Mouse (Mus musculus): ENCODE results near the gene Fam227b. TPM values are rescaled to one million over a fixed set of nuclear protein-coding genes. Genes with fewer than 3 reads are reported as not detected.

Gene Fam227b
- polyA plus RNA-seq, 1 experiment, result 0.80 TPM

GRCm38 (mm10) chr2:126076506-126076905 is 75.3 kb downstream of the Fam227b start:
- H3K4me3 ChIP-seq (replicated peaks; ENCODE audit: insufficient read depth, low read depth, low read length), result no peak overlapping the region
- DNase-seq, result no peak
- H3K27me3 ChIP-seq (ENCODE audit: control insufficient read depth, insufficient read depth, low read length), result no peaks in the 10 kb centered on the region
- no peak for TF ChIP-seq CTCF (IDR thresholded peaks at IDR 0.05; ENCODE audit: borderline replicate concordance, insufficient read depth, low read depth, low read length)
- no peak for TF ChIP-seq POLR2A (IDR thresholded peaks at IDR 0.05; ENCODE audit: borderline replicate concordance, insufficient read depth, low read length)
- H3K27ac ChIP-seq (ENCODE audit: insufficient read depth, low read length), result no peak overlapping the region
- H3K4me1 ChIP-seq (ENCODE audit: control insufficient read depth, insufficient read depth, low read length), result no peaks in the 10 kb centered on the region
- 95% methylated on average over 6 of the region's 6 CpGs for WGBS

DNA sequence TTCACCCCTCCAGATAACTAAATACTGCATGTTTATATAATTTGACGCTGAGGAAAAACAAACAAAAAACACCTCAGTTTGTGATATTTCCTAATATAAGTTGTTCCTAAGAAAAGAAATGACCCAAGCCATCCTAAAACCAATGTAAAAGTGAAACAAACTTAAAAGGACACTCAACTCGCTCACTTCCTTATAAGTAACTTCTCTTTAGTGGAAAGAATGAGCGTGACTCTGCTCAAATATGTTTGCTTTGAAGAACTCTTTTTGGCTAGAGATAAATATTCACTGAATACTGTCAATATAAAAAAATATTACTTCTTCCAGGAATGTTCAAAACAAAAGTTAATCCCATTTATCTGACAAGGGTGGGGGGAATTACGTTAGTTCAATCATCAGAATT is 78.1 kb downstream of the Fam227b start:
- 93% methylated on average over 4 of the region's 4 CpGs for WGBS
- Histone ChIP-seq H3K27ac (ENCODE audit: insufficient read depth, low read length) (no peak overlapping the region), H3K27me3 (ENCODE audit: control insufficient read depth, insufficient read depth, low read length) (no peaks in the 10 kb centered on the region), H3K4me1 (ENCODE audit: control insufficient read depth, insufficient read depth, low read length) (no peaks in the 10 kb centered on the region), H3K4me3 (replicated peaks; ENCODE audit: insufficient read depth, low read depth, low read length) (no peak overlapping the region)
- DNase-seq, result no peak
- TF ChIP-seq POLR2A (IDR thresholded peaks at IDR 0.05; ENCODE audit: borderline replicate concordance, insufficient read depth, low read length), result no peak
- no peak for TF ChIP-seq CTCF (IDR thresholded peaks at IDR 0.05; ENCODE audit: borderline replicate concordance, insufficient read depth, low read depth, low read length)

GRCm38 (mm10) chr2:126069740-126070139 is 82.1 kb downstream of the Fam227b start:
- WGBS, result 44% methylated on average over 1 of the region's 1 CpGs
- no peak for DNase-seq
- no peak for TF ChIP-seq CTCF (IDR thresholded peaks at IDR 0.05; ENCODE audit: borderline replicate concordance, insufficient read depth, low read depth, low read length)
- TF ChIP-seq POLR2A (IDR thresholded peaks at IDR 0.05; ENCODE audit: borderline replicate concordance, insufficient read depth, low read length), result no peak
- no peaks in the 10 kb centered on the region for H3K27me3 ChIP-seq (ENCODE audit: control insufficient read depth, insufficient read depth, low read length)
- no peaks in the 10 kb centered on the region for H3K4me1 ChIP-seq (ENCODE audit: control insufficient read depth, insufficient read depth, low read length)
- H3K4me3 ChIP-seq (replicated peaks; ENCODE audit: insufficient read depth, low read depth, low read length), result no peak overlapping the region
- no peak overlapping the region for H3K27ac ChIP-seq (ENCODE audit: insufficient read depth, low read length)

DNA sequence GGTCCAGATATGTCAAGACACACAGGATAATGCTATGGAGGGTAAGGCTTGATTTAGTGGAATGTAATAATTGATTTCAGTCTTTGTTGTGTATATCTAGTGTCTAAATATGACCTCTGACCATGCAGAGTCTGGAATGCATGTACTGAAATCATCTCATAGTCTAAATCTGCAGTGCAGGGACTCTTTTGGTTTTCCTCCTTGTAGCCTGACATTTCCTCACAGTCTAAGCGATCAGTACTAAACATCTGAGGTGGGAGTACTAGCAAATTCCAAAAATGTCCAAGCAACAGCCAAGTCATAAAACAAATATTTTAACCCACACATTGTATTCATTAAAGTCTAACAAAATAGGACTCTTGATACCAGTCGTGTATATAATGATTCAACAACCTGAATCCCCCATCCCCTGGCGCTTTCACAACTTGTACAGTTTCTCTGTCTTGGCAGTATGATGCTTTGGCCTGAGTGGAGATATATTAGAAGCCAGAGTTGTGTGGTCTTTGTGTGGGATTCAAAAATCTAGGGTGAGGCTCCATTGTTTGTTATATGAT is 86.4 kb downstream of the Fam227b start:
- H3K4me1 ChIP-seq (ENCODE audit: control insufficient read depth, insufficient read depth, low read length), result no peaks in the 10 kb centered on the region
- H3K27me3 ChIP-seq (ENCODE audit: control insufficient read depth, insufficient read depth, low read length), result no peaks in the 10 kb centered on the region
- no peak overlapping the region for H3K27ac ChIP-seq (ENCODE audit: insufficient read depth, low read length)
- TF ChIP-seq CTCF (IDR thresholded peaks at IDR 0.05; ENCODE audit: borderline replicate concordance, insufficient read depth, low read depth, low read length) (no peak), POLR2A (IDR thresholded peaks at IDR 0.05; ENCODE audit: borderline replicate concordance, insufficient read depth, low read length) (no peak)
- H3K4me3 ChIP-seq (replicated peaks; ENCODE audit: insufficient read depth, low read depth, low read length), result no peak overlapping the region
- DNase-seq, result no peak
- 94% methylated on average over 3 of the region's 3 CpGs for WGBS

GRCm38 (mm10) chr2:126064814-126065213 is 87.0 kb downstream of the Fam227b start:
- Histone ChIP-seq H3K27ac (ENCODE audit: insufficient read depth, low read length) (no peak overlapping the region), H3K4me3 (replicated peaks; ENCODE audit: insufficient read depth, low read depth, low read length) (no peak overlapping the region), H3K4me1 (ENCODE audit: control insufficient read depth, insufficient read depth, low read length) (no peaks in the 10 kb centered on the region), H3K27me3 (ENCODE audit: control insufficient read depth, insufficient read depth, low read length) (no peaks in the 10 kb centered on the region)
- WGBS, result 49% methylated on average over 2 of the region's 2 CpGs
- no peak for DNase-seq
- no peak for TF ChIP-seq CTCF (IDR thresholded peaks at IDR 0.05; ENCODE audit: borderline replicate concordance, insufficient read depth, low read depth, low read length)
- TF ChIP-seq POLR2A (IDR thresholded peaks at IDR 0.05; ENCODE audit: borderline replicate concordance, insufficient read depth, low read length), result no peak

DNA sequence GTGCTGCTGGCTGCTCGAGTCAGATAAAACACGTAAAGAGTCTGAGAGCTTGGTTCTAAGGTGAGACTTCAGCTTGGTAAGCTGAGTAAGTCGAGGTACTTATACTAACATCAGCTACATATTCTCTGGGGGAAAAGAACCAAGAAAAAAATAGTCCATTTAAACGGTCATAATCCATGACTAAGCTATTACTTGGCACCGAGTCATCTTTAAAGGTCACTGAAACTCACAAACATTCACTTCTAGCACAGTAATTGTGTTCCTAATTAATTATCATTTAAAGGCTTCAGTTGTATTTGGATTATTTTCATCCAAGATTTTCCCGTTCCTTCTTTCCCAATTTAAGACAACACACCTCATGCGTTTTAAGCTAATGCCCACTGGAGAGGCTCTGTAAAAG is 88.9 kb downstream of the Fam227b start:
- no peaks in the 10 kb centered on the region for H3K4me1 ChIP-seq (ENCODE audit: control insufficient read depth, insufficient read depth, low read length)
- no peak for TF ChIP-seq CTCF (IDR thresholded peaks at IDR 0.05; ENCODE audit: borderline replicate concordance, insufficient read depth, low read depth, low read length)
- TF ChIP-seq POLR2A (IDR thresholded peaks at IDR 0.05; ENCODE audit: borderline replicate concordance, insufficient read depth, low read length), result no peak

GRCm38 (mm10) chr2:126061037-126061773 is 90.6 kb downstream of the Fam227b start:
- Histone ChIP-seq H3K27me3 (ENCODE audit: control insufficient read depth, insufficient read depth, low read length) (no peaks in the 10 kb centered on the region), H3K4me1 (ENCODE audit: control insufficient read depth, insufficient read depth, low read length) (no peaks in the 10 kb centered on the region), H3K27ac (ENCODE audit: insufficient read depth, low read length) (no peak overlapping the region), H3K4me3 (replicated peaks; ENCODE audit: insufficient read depth, low read depth, low read length) (no peak overlapping the region)
- WGBS, result 72% methylated on average over 17 of the region's 17 CpGs
- TF ChIP-seq CTCF (IDR thresholded peaks at IDR 0.05; ENCODE audit: borderline replicate concordance, insufficient read depth, low read depth, low read length), result no peak
- TF ChIP-seq POLR2A (IDR thresholded peaks at IDR 0.05; ENCODE audit: borderline replicate concordance, insufficient read depth, low read length), result no peak
- no peak for DNase-seq

More for the DNA sequence above, 88.9 kb downstream of the Fam227b start:
- Histone ChIP-seq H3K27ac (ENCODE audit: insufficient read depth, low read length) (no peak overlapping the region), H3K4me3 (replicated peaks; ENCODE audit: insufficient read depth, low read depth, low read length) (no peak overlapping the region), H3K27me3 (ENCODE audit: control insufficient read depth, insufficient read depth, low read length) (no peaks in the 10 kb centered on the region)
- 78% methylated on average over 7 of the region's 7 CpGs for WGBS
- DNase-seq, result no peak

DNA sequence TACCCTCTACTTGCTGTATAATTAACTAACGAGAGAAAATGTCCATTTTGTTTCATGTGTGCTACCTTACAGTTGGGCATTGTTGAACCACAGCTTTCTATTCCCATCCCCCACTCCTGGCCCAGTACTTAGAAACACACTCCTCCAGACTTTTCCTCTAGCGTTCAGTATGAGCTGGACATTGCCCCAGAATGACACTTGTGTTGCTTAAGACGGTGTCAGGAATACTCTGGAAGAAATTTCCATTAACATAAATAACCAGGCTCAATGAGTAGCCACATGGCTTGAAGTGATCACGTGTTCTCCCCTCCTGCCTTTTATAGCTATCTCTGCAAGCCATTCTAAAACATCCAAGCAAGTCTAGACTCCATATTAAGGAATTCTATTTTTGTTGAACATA is 91.2 kb downstream of the Fam227b start:
- H3K27ac ChIP-seq (ENCODE audit: insufficient read depth, low read length), result no peak overlapping the region
- WGBS, result 51% methylated on average over 4 of the region's 4 CpGs
- no peaks in the 10 kb centered on the region for H3K27me3 ChIP-seq (ENCODE audit: control insufficient read depth, insufficient read depth, low read length)
- no peaks in the 10 kb centered on the region for H3K4me1 ChIP-seq (ENCODE audit: control insufficient read depth, insufficient read depth, low read length)
- no peak for DNase-seq
- no peak overlapping the region for H3K4me3 ChIP-seq (replicated peaks; ENCODE audit: insufficient read depth, low read depth, low read length)
- TF ChIP-seq CTCF (IDR thresholded peaks at IDR 0.05; ENCODE audit: borderline replicate concordance, insufficient read depth, low read depth, low read length), result no peak
- no peak for TF ChIP-seq POLR2A (IDR thresholded peaks at IDR 0.05; ENCODE audit: borderline replicate concordance, insufficient read depth, low read length)
